Mouse (Mus musculus) CH12.LX (cell line): ENCODE data around the gene Pdlim1. TPM values are rescaled to one million over a fixed set of nuclear protein-coding genes. Genes with fewer than 3 reads are reported as not detected.

Experiments
- DNase-seq: peaks from one replicate; pipeline ENCODE4 v3.0.0-alpha.2; 2013; ENCODE audit errors: extremely low read depth
- H3K27ac ChIP-seq: 2 replicates; pipeline ENCODE4 v1.5.1; 2012; ENCODE audit warnings: low read depth, mild to moderate bottlenecking, control low read depth, moderate library complexity; ENCODE audit not compliant: insufficient read depth
- H3K27me3 ChIP-seq: replicated peaks from 2 replicates; pipeline ENCODE3; 2012; ENCODE audit warnings: inconsistent platforms
- H3K36me3 ChIP-seq, 2 experiments: replicated peaks in 1 of 2; 2 replicates each; pipeline versions ENCODE3 to v1.6.1; 2012; ENCODE audit warnings: inconsistent platforms in 1 of 2, low read length in 1 of 2, mild to moderate bottlenecking in 1 of 2, mixed read lengths in 1 of 2, moderate library complexity in 1 of 2; ENCODE audit not compliant: control insufficient read depth in 1 of 2, insufficient read depth in 1 of 2
- H3K4me1 ChIP-seq, 2 experiments: 2 replicates each; pipeline ENCODE4 v1.6.1; 2012; ENCODE audit warnings: inconsistent platforms in 1 of 2, moderate library complexity in 1 of 2; ENCODE audit not compliant: insufficient read depth in 2 of 2, control insufficient read depth in 1 of 2
- H3K4me2 ChIP-seq: 2 replicates; pipeline ENCODE4 v1.6.1; 2012; ENCODE audit warnings: low read depth, mild to moderate bottlenecking, control low read depth; ENCODE audit not compliant: poor library complexity, insufficient read depth, severe bottlenecking
- H3K4me3 ChIP-seq, 3 experiments: fragments of 150-350 bp in 1 of 3; sonication (generic) in 1 of 3; replicated peaks in 1 of 3; 2 replicates each; pipeline versions ENCODE3 to v1.5.1; 2011 to 2012; ENCODE audit warnings: low read depth in 2 of 3, low read length in 2 of 3, mild to moderate bottlenecking in 2 of 3, moderate library complexity in 2 of 3, control low read depth in 1 of 3, improper control_type of control experiment in 1 of 3, inconsistent platforms in 1 of 3, mixed read lengths in 1 of 3; ENCODE audit not compliant: poor library complexity in 1 of 3
- H3K79me2 ChIP-seq: replicated peaks from 2 replicates; pipeline ENCODE4 v1.6.1; 2012; ENCODE audit warnings: mild to moderate bottlenecking, moderate library complexity; ENCODE audit not compliant: control insufficient read depth, poor library complexity, insufficient read depth, severe bottlenecking; ENCODE audit errors: extremely low read depth
- H3K9ac ChIP-seq: 2 replicates; pipeline ENCODE4 v1.6.1; 2012; ENCODE audit warnings: low read depth, mild to moderate bottlenecking, control low read depth, moderate library complexity; ENCODE audit not compliant: insufficient read depth
- H3K9me3 ChIP-seq: replicated peaks from 2 replicates; pipeline ENCODE3; 2012; ENCODE audit warnings: low read length, inconsistent platforms, mixed read lengths
- CHD1 ChIP-seq: IDR thresholded peaks from 2 replicates; pipeline ENCODE4 v1.6.1; 2012; ENCODE audit warnings: low read depth, low read length, improper control_type of control experiment, inconsistent platforms
- CTCF ChIP-seq, 2 experiments: IDR thresholded peaks in 1 of 2; conservative IDR thresholded peaks in 1 of 2; 2 replicates each; pipeline ENCODE4 v1.5.1; 2011 to 2012; ENCODE audit warnings: low read depth in 2 of 2, low read length in 2 of 2, improper control_type of control experiment in 1 of 2, inconsistent platforms in 1 of 2, mild to moderate bottlenecking in 1 of 2, moderate library complexity in 1 of 2
- E2F4 ChIP-seq: IDR thresholded peaks from 2 replicates; pipeline ENCODE4 v1.6.1; 2011; ENCODE audit warnings: low read depth, low read length, improper control_type of control experiment; ENCODE audit not compliant: insufficient replicate concordance
- ELF1 ChIP-seq: IDR thresholded peaks from 2 replicates; pipeline ENCODE4 v1.6.1; 2014; ENCODE audit warnings: low read depth, mild to moderate bottlenecking, inconsistent platforms, low read length, improper control_type of control experiment
- EP300 ChIP-seq: IDR thresholded peaks from 2 replicates; pipeline ENCODE4 v1.6.1; 2011; ENCODE audit warnings: low read length, improper control_type of control experiment
- ETS1 ChIP-seq: conservative IDR thresholded peaks from 2 replicates; pipeline ENCODE4 v1.6.1; 2012; ENCODE audit warnings: low read depth, mild to moderate bottlenecking, inconsistent platforms, low read length, improper control_type of control experiment, moderate library complexity
- HCFC1 ChIP-seq: IDR thresholded peaks from 2 replicates; pipeline ENCODE4 v1.6.1; 2012; ENCODE audit warnings: low read depth, mild to moderate bottlenecking, inconsistent platforms, low read length, improper control_type of control experiment
- IRF4 ChIP-seq: IDR thresholded peaks from 2 replicates; pipeline ENCODE4 v1.6.1; 2014; ENCODE audit warnings: low read depth, mild to moderate bottlenecking, inconsistent platforms, low read length, improper control_type of control experiment
- JUN ChIP-seq: IDR thresholded peaks from 2 replicates; pipeline ENCODE4 v1.6.1; 2011; ENCODE audit warnings: low read depth, mild to moderate bottlenecking, low read length, improper control_type of control experiment, moderate library complexity; ENCODE audit not compliant: insufficient read depth
- KAT2A ChIP-seq: IDR thresholded peaks from 2 replicates; pipeline ENCODE4 v1.6.1; 2012; ENCODE audit warnings: low read length, improper control_type of control experiment, inconsistent platforms; ENCODE audit not compliant: insufficient replicate concordance
- MAFK ChIP-seq: IDR thresholded peaks from 2 replicates; pipeline ENCODE4 v1.6.1; 2011; ENCODE audit warnings: low read length, improper control_type of control experiment; ENCODE audit not compliant: insufficient replicate concordance
- MAZ ChIP-seq: IDR thresholded peaks from 2 replicates; pipeline ENCODE4 v1.6.1; 2012; ENCODE audit warnings: low read depth, mild to moderate bottlenecking, inconsistent platforms, low read length, improper control_type of control experiment, moderate library complexity
- MYC ChIP-seq: IDR thresholded peaks from 2 replicates; pipeline ENCODE4 v1.6.1; 2011; ENCODE audit warnings: low read depth, mild to moderate bottlenecking, improper control_type of control experiment, low read length
- NELFE ChIP-seq: IDR thresholded peaks from 2 replicates; pipeline ENCODE4 v1.6.1; 2011; ENCODE audit warnings: low read depth, low read length, improper control_type of control experiment
- PAX5 ChIP-seq: IDR thresholded peaks from 2 replicates; pipeline ENCODE4 v1.6.1; 2012; ENCODE audit warnings: low read length, inconsistent platforms, mixed read lengths
- POLR2A ChIP-seq: IDR thresholded peaks from 2 replicates; pipeline ENCODE4 v1.6.1; 2011; ENCODE audit warnings: low read depth, mild to moderate bottlenecking, improper control_type of control experiment, low read length
- RAD21 ChIP-seq: IDR thresholded peaks from 2 replicates; pipeline ENCODE4 v1.6.1; 2011; ENCODE audit warnings: low read depth, mild to moderate bottlenecking, low read length, improper control_type of control experiment, moderate library complexity
- RCOR1 ChIP-seq: conservative IDR thresholded peaks from 2 replicates; pipeline ENCODE4 v1.6.1; 2012; ENCODE audit warnings: low read depth, mild to moderate bottlenecking, inconsistent platforms, low read length, improper control_type of control experiment
- SIN3A ChIP-seq: IDR thresholded peaks from 2 replicates; pipeline ENCODE4 v1.6.1; 2012; ENCODE audit warnings: low read length, improper control_type of control experiment, inconsistent platforms
- SMC3 ChIP-seq: IDR thresholded peaks from 2 replicates; pipeline ENCODE4 v1.6.1; 2011; ENCODE audit warnings: low read depth, low read length, improper control_type of control experiment
- TBP ChIP-seq: conservative IDR thresholded peaks from 2 replicates; pipeline ENCODE4 v1.6.1; 2011; ENCODE audit warnings: low read depth, low read length, improper control_type of control experiment
- TCF12 ChIP-seq: IDR thresholded peaks from 2 replicates; pipeline ENCODE4 v1.6.1; 2014; ENCODE audit warnings: low read depth, mild to moderate bottlenecking, inconsistent platforms, low read length, improper control_type of control experiment
- ZC3H11A ChIP-seq: IDR thresholded peaks from 2 replicates; pipeline ENCODE4 v1.6.1; 2012; ENCODE audit warnings: low read depth, mild to moderate bottlenecking, inconsistent platforms, low read length, improper control_type of control experiment
- ZNF384 ChIP-seq: IDR thresholded peaks from 2 replicates; pipeline ENCODE4 v1.6.1; 2012; ENCODE audit warnings: low read depth, low read length, improper control_type of control experiment, inconsistent platforms
- dilution Hi-C: fragments of 300-500 bp; cut with MboI; formaldehyde crosslinking; loops from 2 replicates; pipeline ENCODE4 v1.14.3; 2020; ENCODE audit warnings: low sequenced_read_pairs; ENCODE audit not compliant: extremely low pct_unique_long_range_greater_than_20kb, extremely low pct_ligation_motif_present
- in situ Hi-C: fragments of 300-500 bp; cut with MboI; formaldehyde crosslinking; loops from 3 replicates; pipeline ENCODE4 v1.14.3; 2019; ENCODE audit warnings: low sequenced_read_pairs, low pct_ligation_motif_present, low pct_unique_long_range_greater_than_20kb, mixed read lengths
- polyA plus RNA-seq: library from polyadenylated mRNA; unstranded; fragments of >175 nt; gene quantifications from 2 replicates; pipeline ENCODE4 v1.2.1, GENCODE M21; 2012; ENCODE audit warnings: low read depth; ENCODE audit not compliant: insufficient read length
- total RNA-seq, 2 experiments: library from RNA; depleted of rRNA; stranded (reverse); fragments of 300-350 nt in 1 of 2; fragments of >200 nt in 1 of 2; gene quantifications; 2 replicates each; pipeline ENCODE4 v1.2.3; 2012 to 2014

The Pdlim1 gene
- total and polyA plus RNA-seq, 3 experiments, result 15.1 to 54.9 (median 18.7) TPM

- TF ChIP-seq EP300 (no peak), RAD21 (no peak), RCOR1 (no peak)
- dilution Hi-C loops, result no loop called here
- in situ Hi-C loops, result no loop called here
Observed at GRCm38 (mm10) chr19:40293791-40294190, 22.1 kb upstream of the Pdlim1 start.

GRCm38 (mm10) chr19:40290099-40290724, 18.6 kb upstream of the Pdlim1 start:
- DNase-seq, result no peak
- peaks cover 0 to 3% of the 10 kb centered on the region in 2 experiments; a peak in 1 of 4 replicates for H3K4me1 ChIP-seq
- H3K79me2 ChIP-seq, result no peaks in the 10 kb centered on the region
- TF ChIP-seq EP300 (no peak), MAZ (no peak), ETS1 (no peak), IRF4 (no peak), PAX5 (no peak), HCFC1 (no peak), RAD21 (no peak), TCF12 (no peak), ELF1 (no peak), MYC (no peak), CHD1 (no peak), RCOR1 (no peak)
- dilution Hi-C loops, result no loop called here
- no peaks in the 10 kb centered on the region for H3K9me3 ChIP-seq
- no peak overlapping the region for H3K27ac ChIP-seq
- no peak overlapping the region for H3K9ac ChIP-seq
- no peak overlapping the region for H3K4me3 ChIP-seq
- H3K36me3 ChIP-seq, result no peaks in the 10 kb centered on the region
- in situ Hi-C loops, result no loop called here
- H3K27me3 ChIP-seq, result no peaks in the 10 kb centered on the region
- no peak overlapping the region for H3K4me2 ChIP-seq

More at GRCm38 (mm10) chr19:40293791-40294190, 22.1 kb upstream of the Pdlim1 start:
- Histone ChIP-seq H3K79me2 (no peaks in the 10 kb centered on the region), H3K4me2 (no peak overlapping the region), H3K36me3 (no peaks in the 10 kb centered on the region), H3K27me3 (no peaks in the 10 kb centered on the region), H3K27ac (no peak overlapping the region), H3K9ac (no peak overlapping the region), H3K4me3 (no peak overlapping the region), H3K9me3 (no peaks in the 10 kb centered on the region), H3K4me1 (no peaks in the 10 kb centered on the region)
- DNase-seq, result no peak

- TF ChIP-seq IRF4, result no peak
- no peak for TF ChIP-seq PAX5
- TF ChIP-seq E2F4, result no peak
- no peak for TF ChIP-seq MAFK
- TF ChIP-seq SIN3A, result no peak
- no peak for TF ChIP-seq CHD1
- no peak for TF ChIP-seq ZNF384
- TF ChIP-seq TBP, result no peak
- TF ChIP-seq JUN, result no peak
- no peak for TF ChIP-seq EP300
- no peak for TF ChIP-seq SMC3
- TF ChIP-seq CTCF (conservative IDR thresholded peaks at IDR 0.05 in 1 of 2, IDR thresholded peaks at IDR 0.05 in 1 of 2; ENCODE audit: low read depth in 2 of 2, low read length in 2 of 2), result no peak
- no peak for TF ChIP-seq ZC3H11A
- no peak for TF ChIP-seq POLR2A
- no peak for TF ChIP-seq NELFE
- TF ChIP-seq RAD21, result no peak
- no peak for TF ChIP-seq KAT2A
- no peak for TF ChIP-seq HCFC1
- in situ Hi-C loops, result no loop called here
- Histone ChIP-seq H3K4me3 (no peak overlapping the region), H3K27ac (no peak overlapping the region), H3K27me3 (no peaks in the 10 kb centered on the region), H3K79me2 (no peaks in the 10 kb centered on the region), H3K4me2 (no peak overlapping the region), H3K4me1 (peaks cover 0 to 3% of the 10 kb centered on the region in 2 experiments; a peak in 1 of 4 replicates), H3K36me3 (no peaks in the 10 kb centered on the region), H3K9me3 (no peaks in the 10 kb centered on the region), H3K9ac (no peak overlapping the region)
- dilution Hi-C loops, result no loop called here
- DNase-seq, result no peak
Observed at GRCm38 (mm10) chr19:40288415-40288814, 16.8 kb upstream of the Pdlim1 start.
